Mouse (Mus musculus): ENCODE measurements at regions not wholly inside any gene's neighbourhood (a gene's known extent, or its start where the extent isn't known, plus 50 kb on each side); places are given as distances from the start of the nearest gene placed in this dataset.

GRCm38 (mm10) chr1:130309746-130310145 lies 113.1 kb downstream of the Cd55b start:
- TF ChIP-seq CTCF (conservative IDR thresholded peaks at IDR 0.05; ENCODE audit: insufficient read depth, insufficient read length, low read depth, low read length) (no peak), POLR2A (IDR thresholded peaks at IDR 0.05; ENCODE audit: low read depth, low read length) (no peak)

Data from kidney, adult 2 months (tissue).